Mouse (Mus musculus): ENCODE measurements at regions not wholly inside any gene's neighbourhood (a gene's known extent, or its start where the extent isn't known, plus 50 kb on each side); places are given as distances from the start of the nearest gene placed in this dataset.

DNA sequence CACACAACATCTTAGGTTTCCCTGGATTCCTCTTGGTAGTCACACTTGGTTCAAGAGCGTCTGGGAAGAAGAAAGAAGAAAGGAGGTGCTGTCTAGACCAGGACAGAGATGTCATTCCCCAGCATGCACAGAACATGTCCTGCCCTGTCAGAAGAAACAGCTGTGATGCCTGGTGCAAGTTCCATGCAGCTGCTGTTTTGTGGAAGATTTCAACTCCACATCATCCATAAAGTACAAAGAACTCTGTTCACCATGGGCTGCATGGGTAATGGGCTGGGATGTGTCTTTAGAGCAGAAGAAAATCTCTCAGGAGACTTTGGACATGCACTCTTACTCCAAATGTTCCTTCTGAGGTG, 262.8 kb downstream of the Gm11361 start:
- Histone ChIP-seq H3K9ac (ENCODE audit: low read depth, low read length) (no peak overlapping the region), H3K36me3 (ENCODE audit: control insufficient read depth, insufficient read depth, low read length) (no peaks in the 10 kb centered on the region), H3K27ac (replicated peaks; ENCODE audit: insufficient read depth, low read depth, low read length) (no peak overlapping the region), H3K27me3 (ENCODE audit: control insufficient read depth, insufficient read depth, low read length) (no peaks in the 10 kb centered on the region), H3K4me1 (ENCODE audit: control insufficient read depth, insufficient read depth, low read length) (peaks cover 6% of the 10 kb centered on the region; the same call in 1 of the 2 replicates), H3K4me3 (ENCODE audit: insufficient read depth, low read depth, low read length) (no peak overlapping the region), H3K79me2 (ENCODE audit: control insufficient read depth, insufficient read depth, low read length) (no peaks in the 10 kb centered on the region)
- 33% methylated on average over 1 of the region's 1 CpGs for WGBS
- TF ChIP-seq POLR2A (IDR thresholded peaks at IDR 0.05; ENCODE audit: extremely low read depth, insufficient read depth, low read length) (no peak), CTCF (IDR thresholded peaks at IDR 0.05; ENCODE audit: low read depth, low read length) (no peak)
- no peak for DNase-seq (ENCODE audit: extremely low read depth, low read depth, low spot score)

- Histone ChIP-seq H3K27ac (replicated peaks; ENCODE audit: insufficient read depth, low read depth, low read length) (no peak overlapping the region), H3K4me3 (ENCODE audit: insufficient read depth, low read depth, low read length) (no peak overlapping the region), H3K27me3 (ENCODE audit: control insufficient read depth, insufficient read depth, low read length) (no peaks in the 10 kb centered on the region), H3K4me1 (ENCODE audit: control insufficient read depth, insufficient read depth, low read length) (peaks cover 6% of the 10 kb centered on the region; the same call in 1 of the 2 replicates), H3K9ac (ENCODE audit: low read depth, low read length) (no peak overlapping the region), H3K79me2 (ENCODE audit: control insufficient read depth, insufficient read depth, low read length) (no peaks in the 10 kb centered on the region), H3K36me3 (ENCODE audit: control insufficient read depth, insufficient read depth, low read length) (no peaks in the 10 kb centered on the region)
- 21% methylated on average over 3 of the region's 3 CpGs for WGBS
- peak; percentile 99 for DNase-seq (ENCODE audit: extremely low read depth, low read depth, low spot score)
- TF ChIP-seq CTCF (IDR thresholded peaks at IDR 0.05; ENCODE audit: low read depth, low read length): no peak
Observed at GRCm38 (mm10) chr13:28519383-28520126, 262.2 kb downstream of the Gm11361 start.

GRCm38 (mm10) chr13:28517161-28517560, 259.8 kb downstream of the Gm11361 start:
- Histone ChIP-seq H3K9ac (ENCODE audit: low read depth, low read length) (no peak overlapping the region), H3K79me2 (ENCODE audit: control insufficient read depth, insufficient read depth, low read length) (no peaks in the 10 kb centered on the region), H3K27me3 (ENCODE audit: control insufficient read depth, insufficient read depth, low read length) (no peaks in the 10 kb centered on the region), H3K36me3 (ENCODE audit: control insufficient read depth, insufficient read depth, low read length) (no peaks in the 10 kb centered on the region), H3K27ac (replicated peaks; ENCODE audit: insufficient read depth, low read depth, low read length) (no peak overlapping the region), H3K4me3 (ENCODE audit: insufficient read depth, low read depth, low read length) (no peak overlapping the region), H3K4me1 (ENCODE audit: control insufficient read depth, insufficient read depth, low read length) (peaks cover 6% of the 10 kb centered on the region; the same call in 1 of the 2 replicates)
- 93% methylated on average over 6 of the region's 6 CpGs for WGBS
- DNase-seq (ENCODE audit: extremely low read depth, low read depth, low spot score): no peak
- no peak for TF ChIP-seq POLR2A (IDR thresholded peaks at IDR 0.05; ENCODE audit: extremely low read depth, insufficient read depth, low read length)
- TF ChIP-seq CTCF (IDR thresholded peaks at IDR 0.05; ENCODE audit: low read depth, low read length): no peak

DNA sequence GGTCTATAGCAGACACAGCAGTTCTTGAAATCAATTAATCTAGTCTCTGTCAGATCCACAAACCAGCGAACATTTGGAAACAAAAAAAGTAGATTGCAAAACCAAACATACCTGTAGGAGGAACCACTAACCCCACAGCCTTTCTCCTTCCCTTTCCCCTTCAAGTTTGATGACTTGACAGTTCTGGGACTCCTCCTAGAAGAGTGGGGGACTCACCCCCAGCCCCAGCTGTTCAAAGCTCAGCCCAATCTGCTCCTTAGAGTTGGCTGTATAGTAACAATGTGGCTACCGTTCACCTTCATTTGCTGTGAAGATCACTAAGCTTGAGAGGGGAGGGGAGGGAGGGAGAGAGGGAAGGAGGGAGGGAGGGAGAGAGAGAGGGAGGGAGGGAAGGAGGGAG, 259.3 kb downstream of the Gm11361 start:
- TF ChIP-seq CTCF (IDR thresholded peaks at IDR 0.05; ENCODE audit: low read depth, low read length): no peak
- TF ChIP-seq POLR2A (IDR thresholded peaks at IDR 0.05; ENCODE audit: extremely low read depth, insufficient read depth, low read length): no peak
- H3K9ac ChIP-seq (ENCODE audit: low read depth, low read length): no peak overlapping the region
- H3K27ac ChIP-seq (replicated peaks; ENCODE audit: insufficient read depth, low read depth, low read length): no peak overlapping the region
- DNase-seq (ENCODE audit: extremely low read depth, low read depth, low spot score): no peak
- no peak overlapping the region for H3K4me3 ChIP-seq (ENCODE audit: insufficient read depth, low read depth, low read length)
- WGBS: 88% methylated on average over 2 of the region's 2 CpGs
- H3K4me1 ChIP-seq (ENCODE audit: control insufficient read depth, insufficient read depth, low read length): peaks cover 6% of the 10 kb centered on the region; the same call in 1 of the 2 replicates
- H3K36me3 ChIP-seq (ENCODE audit: control insufficient read depth, insufficient read depth, low read length): no peaks in the 10 kb centered on the region
- H3K79me2 ChIP-seq (ENCODE audit: control insufficient read depth, insufficient read depth, low read length): no peaks in the 10 kb centered on the region
- H3K27me3 ChIP-seq (ENCODE audit: control insufficient read depth, insufficient read depth, low read length): no peaks in the 10 kb centered on the region

DNA sequence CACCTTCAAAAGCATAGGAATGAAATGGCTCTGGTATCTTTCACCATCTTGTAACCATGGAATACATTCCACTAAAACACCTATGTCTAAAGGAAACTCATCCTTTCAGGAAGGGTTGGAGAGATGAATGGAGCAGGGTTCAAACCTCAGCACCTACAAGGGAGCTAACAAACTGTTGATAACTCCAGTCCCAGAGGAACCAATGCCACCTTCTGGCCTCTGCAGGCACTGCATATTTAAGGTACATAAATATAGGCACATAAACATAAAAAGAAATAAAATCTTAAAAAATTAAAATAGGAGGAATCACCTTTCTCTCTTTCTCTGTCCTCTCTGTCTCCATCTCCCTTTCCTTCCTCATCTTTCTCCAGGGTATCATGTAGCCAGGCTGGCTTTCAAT, 256.9 kb downstream of the Gm11361 start:
- no peaks in the 10 kb centered on the region for H3K79me2 ChIP-seq (ENCODE audit: control insufficient read depth, insufficient read depth, low read length)
- H3K27ac ChIP-seq (replicated peaks; ENCODE audit: insufficient read depth, low read depth, low read length): no peak overlapping the region
- H3K27me3 ChIP-seq (ENCODE audit: control insufficient read depth, insufficient read depth, low read length): no peaks in the 10 kb centered on the region
- H3K9ac ChIP-seq (ENCODE audit: low read depth, low read length): no peak overlapping the region
- no peak for TF ChIP-seq POLR2A (IDR thresholded peaks at IDR 0.05; ENCODE audit: extremely low read depth, insufficient read depth, low read length)
- TF ChIP-seq CTCF (IDR thresholded peaks at IDR 0.05; ENCODE audit: low read depth, low read length): no peak
- H3K36me3 ChIP-seq (ENCODE audit: control insufficient read depth, insufficient read depth, low read length): no peaks in the 10 kb centered on the region
- H3K4me1 ChIP-seq (ENCODE audit: control insufficient read depth, insufficient read depth, low read length): peaks cover 2% of the 10 kb centered on the region; the same call in 1 of the 2 replicates
- no peak overlapping the region for H3K4me3 ChIP-seq (ENCODE audit: insufficient read depth, low read depth, low read length)
- no peak for DNase-seq (ENCODE audit: extremely low read depth, low read depth, low spot score)

GRCm38 (mm10) chr13:28513336-28513735, 256.0 kb downstream of the Gm11361 start:
- Histone ChIP-seq H3K36me3 (ENCODE audit: control insufficient read depth, insufficient read depth, low read length) (no peaks in the 10 kb centered on the region), H3K9ac (ENCODE audit: low read depth, low read length) (no peak overlapping the region), H3K79me2 (ENCODE audit: control insufficient read depth, insufficient read depth, low read length) (no peaks in the 10 kb centered on the region), H3K27ac (replicated peaks; ENCODE audit: insufficient read depth, low read depth, low read length) (no peak overlapping the region), H3K4me1 (ENCODE audit: control insufficient read depth, insufficient read depth, low read length) (no peaks in the 10 kb centered on the region), H3K4me3 (ENCODE audit: insufficient read depth, low read depth, low read length) (no peak overlapping the region), H3K27me3 (ENCODE audit: control insufficient read depth, insufficient read depth, low read length) (no peaks in the 10 kb centered on the region)
- DNase-seq (ENCODE audit: extremely low read depth, low read depth, low spot score): no peak
- WGBS: 95% methylated on average over 7 of the region's 7 CpGs
- TF ChIP-seq CTCF (IDR thresholded peaks at IDR 0.05; ENCODE audit: low read depth, low read length): no peak
- no peak for TF ChIP-seq POLR2A (IDR thresholded peaks at IDR 0.05; ENCODE audit: extremely low read depth, insufficient read depth, low read length)
